1 mouse cellular context compared by ENCODE assay signal in the genomic region with DNA sequence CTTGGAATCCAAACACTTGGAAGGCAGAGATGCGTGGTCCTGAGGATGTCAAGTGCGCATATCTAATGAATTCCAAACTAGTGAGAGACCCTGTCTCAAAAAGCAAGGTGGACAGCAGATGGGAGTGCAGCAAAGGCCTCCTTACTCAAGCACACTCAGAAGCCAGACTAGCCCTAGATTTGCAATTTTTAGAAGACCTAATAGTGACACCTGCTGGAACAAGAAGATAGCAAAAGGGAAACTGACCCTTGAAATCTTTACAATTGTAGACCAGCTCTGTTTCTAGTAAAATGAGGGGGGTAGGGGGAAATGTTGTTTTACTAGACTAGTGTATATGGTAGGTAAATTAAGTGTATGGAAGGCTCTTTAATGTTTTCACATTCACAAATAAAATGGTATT.
TF ChIP-seq lines count a peak whose summit lies in the region.

No protein-coding gene starts in this region.

TF ChIP-seq in CH12.LX, 34 proteins besides CTCF, POLR2A, EP300 and RAD21 (continued from another document):
- no peak for TF ChIP-seq USF1 (IDR thresholded peaks at IDR 0.05; ENCODE audit: low read depth, low read length)
- TF ChIP-seq MXI1 (IDR thresholded peaks at IDR 0.05; ENCODE audit: low read depth, low read length): no peak
- TF ChIP-seq ELF1 (IDR thresholded peaks at IDR 0.05; ENCODE audit: low read depth, low read length): no peak
- TF ChIP-seq SMC3 (IDR thresholded peaks at IDR 0.05; ENCODE audit: low read depth, low read length): peak; percentile 88
